Mouse (Mus musculus) cortical plate, adult 2 months (tissue): Measurements from ENCODE around the gene Rnf183. TPM values are rescaled to one million over a fixed set of nuclear protein-coding genes. Genes with fewer than 3 reads are reported as not detected.
A peak's percentile ranks its signal among the peaks of the same experiment; 100 is the strongest.

Source experiments
- H3K27ac ChIP-seq: fragments of 200-500 bp; 2 replicates; pipeline ENCODE4 v1.5.1; 2012; ENCODE audit warnings: low read length, control low read depth, inconsistent platforms; ENCODE audit not compliant: insufficient read depth
- H3K4me1 ChIP-seq: fragments of 200-500 bp; 2 replicates; pipeline ENCODE4 v1.6.1; 2011; ENCODE audit warnings: low read length; ENCODE audit not compliant: control insufficient read depth, insufficient read depth
- H3K4me3 ChIP-seq: fragments of 200-500 bp; 2 replicates; pipeline ENCODE4 v1.5.1; 2011; ENCODE audit warnings: mild to moderate bottlenecking, low read length, control low read depth; ENCODE audit not compliant: insufficient read depth
- CTCF ChIP-seq: fragments of 200-500 bp; IDR thresholded peaks from 2 replicates; pipeline ENCODE4 v1.5.1; 2011; ENCODE audit warnings: mild to moderate bottlenecking, control low read depth, low read length; ENCODE audit not compliant: insufficient read depth; ENCODE audit errors: extremely low read depth
- POLR2A ChIP-seq: fragments of 200-500 bp; IDR thresholded peaks from 2 replicates; pipeline ENCODE4 v1.6.1; 2011; ENCODE audit warnings: mild to moderate bottlenecking, low read length, control low read depth; ENCODE audit not compliant: insufficient read depth; ENCODE audit errors: extremely low read depth
- polyA plus RNA-seq: library from polyadenylated mRNA; depleted of rRNA; stranded (reverse); fragments of >200 nt; gene quantifications from 2 replicates; pipeline ENCODE4 v1.2.3, GENCODE M21; 2012

Gene Rnf183
- polyA plus RNA-seq, 1 experiment = 0.15 TPM

- no peak for TF ChIP-seq POLR2A
- TF ChIP-seq CTCF = no peak
- no peak overlapping the region for H3K4me3 ChIP-seq
Observed at GRCm38 (mm10) chr4:62468158-62468557, 33.1 kb upstream of the Rnf183 start.

GRCm38 (mm10) chr4:62463124-62463523 is 28.1 kb upstream of the Rnf183 start:
- no peak for TF ChIP-seq CTCF
- TF ChIP-seq POLR2A = no peak
- Histone ChIP-seq H3K27ac (no peak overlapping the region), H3K4me3 (no peak overlapping the region), H3K4me1 (peaks cover 2% of the 10 kb centered on the region; the same call in 1 of the 2 replicates)

More at GRCm38 (mm10) chr4:62468158-62468557, 33.1 kb upstream of the Rnf183 start:
- H3K4me1 ChIP-seq = no peaks in the 10 kb centered on the region
- H3K27ac ChIP-seq = no peak overlapping the region

- TF ChIP-seq POLR2A (no peak), CTCF (no peak)
- peaks cover 2% of the 10 kb centered on the region; the same call in 1 of the 2 replicates for H3K4me1 ChIP-seq
- no peak overlapping the region for H3K27ac ChIP-seq
- no peak overlapping the region for H3K4me3 ChIP-seq
Observed at GRCm38 (mm10) chr4:62460348-62460747, 25.3 kb upstream of the Rnf183 start.

GRCm38 (mm10) chr4:62459081-62459480 is 24.0 kb upstream of the Rnf183 start:
- peaks cover 2% of the 10 kb centered on the region; the same call in 1 of the 2 replicates for H3K4me1 ChIP-seq
- no peak overlapping the region for H3K27ac ChIP-seq
- H3K4me3 ChIP-seq = no peak overlapping the region
- TF ChIP-seq POLR2A (no peak), CTCF (no peak)

- TF ChIP-seq CTCF (peak; percentile 57), POLR2A (no peak)
- Histone ChIP-seq H3K4me3 (no peak overlapping the region), H3K4me1 (peaks cover 2% of the 10 kb centered on the region; the same call in 1 of the 2 replicates), H3K27ac (no peak overlapping the region)
Observed at GRCm38 (mm10) chr4:62454995-62455394, 19.9 kb upstream of the Rnf183 start.

GRCm38 (mm10) chr4:62440986-62441385 is 5.9 kb upstream of the Rnf183 start:
- Histone ChIP-seq H3K4me1 (no peaks in the 10 kb centered on the region), H3K4me3 (no peak overlapping the region), H3K27ac (no peak overlapping the region)
- TF ChIP-seq POLR2A = no peak
- no peak for TF ChIP-seq CTCF

- no peaks in the 10 kb centered on the region for H3K4me1 ChIP-seq
- no peak overlapping the region for H3K27ac ChIP-seq
- H3K4me3 ChIP-seq = no peak overlapping the region
- TF ChIP-seq POLR2A (no peak), CTCF (no peak)
Observed at GRCm38 (mm10) chr4:62440544-62440943, 5.5 kb upstream of the Rnf183 start.

GRCm38 (mm10) chr4:62439793-62440192 is 4.7 kb upstream of the Rnf183 start:
- Histone ChIP-seq H3K4me1 (no peaks in the 10 kb centered on the region), H3K27ac (no peak overlapping the region), H3K4me3 (no peak overlapping the region)
- no peak for TF ChIP-seq CTCF

- TF ChIP-seq POLR2A (no peak), CTCF (no peak)
- Histone ChIP-seq H3K27ac (no peak overlapping the region), H3K4me1 (no peaks in the 10 kb centered on the region), H3K4me3 (no peak overlapping the region)
Observed at GRCm38 (mm10) chr4:62437871-62438270, 2.8 kb upstream of the Rnf183 start.

- Histone ChIP-seq H3K4me1 (no peaks in the 10 kb centered on the region), H3K4me3 (no peak overlapping the region), H3K27ac (no peak overlapping the region)
- TF ChIP-seq POLR2A (no peak), CTCF (no peak)
Observed at GRCm38 (mm10) chr4:62437256-62437778, 2.3 kb upstream of the Rnf183 start.
